Mouse (Mus musculus) myocyte (in vitro differentiated cells): ENCODE measurements around the gene Iqgap3. TPM values are rescaled to one million over a fixed set of nuclear protein-coding genes. Genes with fewer than 3 reads are reported as not detected.

ENCODE experiments used
- H3K27me3 ChIP-seq: one replicate; pipeline ENCODE4 v1.6.1; 2011; ENCODE audit not compliant: control insufficient read depth, insufficient read depth, insufficient read length
- H3K36me3 ChIP-seq: one replicate; pipeline ENCODE4 v1.6.1; 2011; ENCODE audit not compliant: control insufficient read depth, insufficient read depth
- H3K4me2 ChIP-seq: one replicate; pipeline ENCODE4 v1.6.1; 2011; ENCODE audit warnings: low read depth, control low read depth
- H3K4me3 ChIP-seq: one replicate; pipeline ENCODE4 v1.5.1; 2011; ENCODE audit warnings: mild to moderate bottlenecking, control low read depth, moderate library complexity
- H3K79me2 ChIP-seq: one replicate; pipeline ENCODE4 v1.6.1; 2011; ENCODE audit not compliant: control insufficient read depth, insufficient read depth
- H3ac ChIP-seq: one replicate; pipeline ENCODE4 v1.6.1; 2011; ENCODE audit not compliant: control insufficient read depth, insufficient read length
- CEBPB ChIP-seq: IDR thresholded peaks from 2 replicates; pipeline ENCODE4 v1.6.1; 2011; ENCODE audit warnings: mild to moderate bottlenecking, moderate library complexity; ENCODE audit not compliant: poor library complexity, insufficient read depth, severe bottlenecking
- E2F4 ChIP-seq: IDR thresholded peaks from one replicate; pipeline ENCODE4 v1.6.1; 2011; ENCODE audit warnings: mild to moderate bottlenecking, control low read depth, moderate library complexity; ENCODE audit not compliant: insufficient read depth
- MAX ChIP-seq: IDR thresholded peaks from one replicate; pipeline ENCODE4 v1.6.1; 2011; ENCODE audit warnings: low read depth, mild to moderate bottlenecking, control low read depth
- MYOD1 ChIP-seq, 3 experiments: IDR thresholded peaks; one replicate each; pipeline ENCODE4 v1.6.1; 2011; ENCODE audit warnings: control low read depth in 2 of 3, low read depth in 2 of 3, mild to moderate bottlenecking in 2 of 3, moderate library complexity in 1 of 3; ENCODE audit not compliant: insufficient read length in 2 of 3, control insufficient read depth in 1 of 3
- MYOG ChIP-seq, 3 experiments: IDR thresholded peaks; one replicate each; pipeline ENCODE4 v1.6.1; 2011; ENCODE audit warnings: control low read depth in 2 of 3, low read depth in 2 of 3, mild to moderate bottlenecking in 2 of 3; ENCODE audit not compliant: insufficient read length in 2 of 3, control insufficient read depth in 1 of 3, insufficient read depth in 1 of 3
- POLR2A ChIP-seq: IDR thresholded peaks from one replicate; pipeline ENCODE4 v1.6.1; 2011; ENCODE audit warnings: low read depth, mild to moderate bottlenecking, control low read depth, moderate library complexity; ENCODE audit not compliant: insufficient read length
- POLR2AphosphoS2 ChIP-seq: IDR thresholded peaks from one replicate; pipeline ENCODE4 v1.6.1; 2011; ENCODE audit warnings: low read depth, control low read depth; ENCODE audit not compliant: insufficient read length
- REST ChIP-seq: IDR thresholded peaks from one replicate; pipeline ENCODE4 v1.6.1; 2011; ENCODE audit warnings: mild to moderate bottlenecking, control low read depth, moderate library complexity; ENCODE audit not compliant: insufficient read depth, insufficient read length
- SRF ChIP-seq: IDR thresholded peaks from one replicate; pipeline ENCODE4 v1.6.1; 2011; ENCODE audit warnings: low read depth; ENCODE audit not compliant: control insufficient read depth, insufficient read length
- TCF12 ChIP-seq: IDR thresholded peaks from one replicate; pipeline ENCODE4 v1.6.1; 2011; ENCODE audit warnings: mild to moderate bottlenecking, control low read depth; ENCODE audit not compliant: poor library complexity, insufficient read depth, severe bottlenecking
- TCF3 ChIP-seq: IDR thresholded peaks from one replicate; pipeline ENCODE4 v1.6.1; 2011; ENCODE audit warnings: low read depth, control low read depth; ENCODE audit not compliant: insufficient read length
- USF1 ChIP-seq: IDR thresholded peaks from one replicate; pipeline ENCODE4 v1.6.1; 2011; ENCODE audit warnings: low read depth, mild to moderate bottlenecking, control low read depth, moderate library complexity
- polyA plus RNA-seq: library from polyadenylated mRNA; unstranded; fragments of >200 nt; fragmentation: generic; extraction: Trizol; gene quantifications from one replicate; pipeline ENCODE4 v1.2.1, GENCODE M21; 2012; ENCODE audit warnings: missing spikeins

Iqgap3 gene
- polyA plus RNA-seq, 1 experiment = 13.6 TPM

GRCm38 (mm10) chr3:88138336-88139242 lies 56.8 kb downstream of the Iqgap3 start:
- Histone ChIP-seq H3K4me2 (peak overlapping the region; percentile 96), H3K27me3 (no peaks in the 10 kb centered on the region), H3K36me3 (no peaks in the 10 kb centered on the region), H3ac (peak overlapping the region; percentile 8), H3K4me3 (peak overlapping the region; percentile 38), H3K79me2 (peaks cover 8% of the 10 kb centered on the region)
- TF ChIP-seq POLR2A = peak; percentile 36
- no peak for TF ChIP-seq E2F4
- peak; percentile 91 for TF ChIP-seq MAX
- no peak for TF ChIP-seq CEBPB
- TF ChIP-seq TCF3 = no peak
- no peak for TF ChIP-seq SRF
- peak; percentile 96 for TF ChIP-seq USF1
- no peak for TF ChIP-seq TCF12
- TF ChIP-seq REST = no peak
- peak; percentile 72 for TF ChIP-seq POLR2AphosphoS2
- peak; percentile 66 to 88 (median 73) for TF ChIP-seq MYOG (IDR thresholded peaks at IDR 0.05; ENCODE audit: control insufficient read depth in 1 of 3, insufficient read depth in 1 of 3, insufficient read length in 2 of 3, low read depth in 2 of 3)
- TF ChIP-seq MYOD1 (IDR thresholded peaks at IDR 0.05; ENCODE audit: control insufficient read depth in 1 of 3, insufficient read length in 2 of 3, low read depth in 2 of 3) = peak in 2 of 3 experiments; percentile 76 to 90

- no peaks in the 10 kb centered on the region for H3K36me3 ChIP-seq
- H3K4me2 ChIP-seq = peak overlapping the region; percentile 96
- H3K4me3 ChIP-seq = peak overlapping the region; percentile 38
- no peak for TF ChIP-seq POLR2AphosphoS2
- no peak for TF ChIP-seq CEBPB
- no peak for TF ChIP-seq MYOG (IDR thresholded peaks at IDR 0.05; ENCODE audit: control insufficient read depth in 1 of 3, insufficient read depth in 1 of 3, insufficient read length in 2 of 3, low read depth in 2 of 3)
- no peak for TF ChIP-seq MAX
- TF ChIP-seq POLR2A = no peak
- TF ChIP-seq REST = no peak
- H3K27me3 ChIP-seq = no peaks in the 10 kb centered on the region
- peaks cover 18% of the 10 kb centered on the region for H3K79me2 ChIP-seq
- H3ac ChIP-seq = peak overlapping the region; percentile 8
These were observed 57.7 kb downstream of the Iqgap3 start for GRCm38 (mm10) chr3:88139243-88140177.

GRCm38 (mm10) chr3:88140178-88140902 lies 58.6 kb downstream of the Iqgap3 start:
- TF ChIP-seq TCF3 = no peak
- TF ChIP-seq CEBPB = no peak
- peak in 1 of 3 experiments; percentile 48 for TF ChIP-seq MYOD1 (IDR thresholded peaks at IDR 0.05; ENCODE audit: control insufficient read depth in 1 of 3, insufficient read length in 2 of 3, low read depth in 2 of 3)
- TF ChIP-seq REST = no peak
- TF ChIP-seq MYOG (IDR thresholded peaks at IDR 0.05; ENCODE audit: control insufficient read depth in 1 of 3, insufficient read depth in 1 of 3, insufficient read length in 2 of 3, low read depth in 2 of 3) = peak in 2 of 3 experiments; percentile 22 to 38
- no peak for TF ChIP-seq USF1
- peak; percentile 59 for TF ChIP-seq POLR2A
- peak; percentile 73 for TF ChIP-seq POLR2AphosphoS2
- peaks cover 26% of the 10 kb centered on the region for H3K79me2 ChIP-seq
- H3K4me3 ChIP-seq = peak overlapping the region; percentile 38
- H3K4me2 ChIP-seq = peak overlapping the region; percentile 96
- no peaks in the 10 kb centered on the region for H3K36me3 ChIP-seq
- no peak overlapping the region for H3ac ChIP-seq
- H3K27me3 ChIP-seq = no peaks in the 10 kb centered on the region

GRCm38 (mm10) chr3:88140903-88141430 lies 59.2 kb downstream of the Iqgap3 start:
- H3K4me3 ChIP-seq = peak overlapping the region; percentile 98

More at GRCm38 (mm10) chr3:88140903-88141430, 59.2 kb downstream of the Iqgap3 start:
- no peaks in the 10 kb centered on the region for H3K36me3 ChIP-seq
- H3K79me2 ChIP-seq = peaks cover 32% of the 10 kb centered on the region
- H3K27me3 ChIP-seq = no peaks in the 10 kb centered on the region
- TF ChIP-seq CEBPB (no peak), USF1 (no peak), REST (no peak), TCF12 (no peak), POLR2AphosphoS2 (no peak), E2F4 (no peak), POLR2A (no peak), MYOD1 (IDR thresholded peaks at IDR 0.05; ENCODE audit: control insufficient read depth in 1 of 3, insufficient read length in 2 of 3, low read depth in 2 of 3) (no peak), TCF3 (no peak), SRF (no peak), MYOG (IDR thresholded peaks at IDR 0.05; ENCODE audit: control insufficient read depth in 1 of 3, insufficient read depth in 1 of 3, insufficient read length in 2 of 3, low read depth in 2 of 3) (no peak), MAX (no peak)
- H3ac ChIP-seq = no peak overlapping the region
- H3K4me2 ChIP-seq = peak overlapping the region; percentile 96
